Mouse (Mus musculus) brain, embryonic 14.5 days (tissue): Measurements from ENCODE around the gene Akr1b8. TPM values are rescaled to one million over a fixed set of nuclear protein-coding genes. Genes with fewer than 3 reads are reported as not detected.
"Not testable (repeated sequence)": the region's sequence is repeated elsewhere in the genome, so short reads cannot be mapped to it uniquely, and the experiment has no call there.

Experiments
- DNase-seq: peaks from one replicate; pipeline ENCODE4 v3.0.0-alpha.2; 2011; ENCODE audit warnings: low read depth
- CTCF ChIP-seq: fragments of 200-500 bp; IDR thresholded peaks from 2 replicates; pipeline ENCODE4 v1.5.1; 2012; ENCODE audit warnings: inconsistent platforms, mild to moderate bottlenecking, moderate library complexity, borderline replicate concordance; ENCODE audit not compliant: insufficient read depth, insufficient read length; ENCODE audit errors: extremely low read depth
- POLR2A ChIP-seq: fragments of 200-500 bp; IDR thresholded peaks from 2 replicates; pipeline ENCODE4 v1.6.1; 2012; ENCODE audit warnings: mild to moderate bottlenecking, inconsistent platforms, borderline replicate concordance; ENCODE audit not compliant: poor library complexity, insufficient read depth, insufficient read length, severe bottlenecking; ENCODE audit errors: extremely low read depth
- polyA plus RNA-seq: library from polyadenylated mRNA; depleted of rRNA; stranded (reverse); fragments of >200 nt; gene quantifications from 2 replicates; pipeline ENCODE4 v1.2.3, GENCODE M21; 2012; rRNA removed

The Akr1b8 gene
- 3.1 and 3.9 TPM in 2 replicates for polyA plus RNA-seq

DNA sequence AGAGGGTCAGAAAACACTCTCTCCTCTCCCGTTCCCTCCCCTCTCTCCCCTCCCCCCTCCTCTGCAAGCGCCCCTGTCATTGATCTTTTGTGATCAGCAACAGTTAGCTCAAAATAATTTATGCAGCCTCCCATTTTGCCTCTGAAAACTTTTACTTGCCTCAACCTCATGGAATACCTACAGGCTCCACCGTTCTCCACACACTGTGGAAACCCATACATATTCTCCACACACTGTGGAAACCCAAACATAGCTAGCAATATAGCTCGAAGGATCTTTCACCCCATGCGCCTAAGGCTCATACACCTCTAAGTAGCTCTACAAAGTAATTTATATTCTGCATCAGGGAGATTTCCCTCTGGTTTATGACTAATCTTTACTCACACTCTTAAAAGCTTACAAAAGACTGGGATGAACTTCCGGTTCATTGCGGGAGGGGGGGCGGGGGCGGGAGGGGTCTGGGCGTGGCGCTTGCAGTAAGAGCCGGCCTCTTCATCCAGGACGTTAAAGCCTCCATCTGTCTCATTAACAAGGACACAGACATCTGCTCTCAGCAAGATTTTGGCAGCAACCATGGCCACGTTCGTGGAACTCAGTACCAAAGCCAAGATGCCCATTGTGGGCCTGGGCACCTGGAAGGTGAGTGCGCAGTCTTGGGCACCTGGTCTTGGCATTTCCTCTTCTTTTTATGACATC lies at the start of gene Akr1b8:
Gene Akr1b8, plus strand, starts transcription at position 462 of the 696 bp plus-strand sequence.
- DNase-seq: peak; percentile 77
- TF ChIP-seq CTCF: no peak
- TF ChIP-seq POLR2A: no peak

DNA sequence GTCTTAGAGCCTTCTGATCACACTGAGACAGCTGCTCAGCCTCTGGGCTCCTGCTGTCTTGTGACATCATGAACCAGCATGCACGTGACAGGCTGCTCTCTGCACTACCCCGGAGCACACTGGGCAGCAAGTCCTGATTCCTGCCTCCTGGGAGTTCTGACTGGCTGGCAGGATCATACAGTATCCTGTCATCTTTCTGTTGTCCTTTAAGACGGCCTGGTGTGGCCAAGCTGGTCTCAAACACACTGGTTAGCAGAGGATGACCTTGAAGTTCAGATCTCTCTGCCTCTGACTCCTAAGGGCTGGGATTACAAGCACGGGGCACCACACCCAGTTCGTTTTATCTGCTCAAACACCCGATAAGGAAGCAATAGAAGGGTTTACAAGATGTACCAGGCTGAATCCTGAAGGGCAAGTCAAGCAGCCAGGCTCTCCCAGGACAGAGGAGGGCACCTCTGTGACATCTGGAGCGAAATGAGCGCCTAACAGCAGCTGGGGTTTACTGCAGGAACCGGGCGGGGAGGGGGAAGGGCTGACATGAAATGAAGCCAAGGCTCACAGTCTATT lies 49.2 kb upstream of the Akr1b8 start:
- DNase-seq: peak; percentile 9

DNA sequence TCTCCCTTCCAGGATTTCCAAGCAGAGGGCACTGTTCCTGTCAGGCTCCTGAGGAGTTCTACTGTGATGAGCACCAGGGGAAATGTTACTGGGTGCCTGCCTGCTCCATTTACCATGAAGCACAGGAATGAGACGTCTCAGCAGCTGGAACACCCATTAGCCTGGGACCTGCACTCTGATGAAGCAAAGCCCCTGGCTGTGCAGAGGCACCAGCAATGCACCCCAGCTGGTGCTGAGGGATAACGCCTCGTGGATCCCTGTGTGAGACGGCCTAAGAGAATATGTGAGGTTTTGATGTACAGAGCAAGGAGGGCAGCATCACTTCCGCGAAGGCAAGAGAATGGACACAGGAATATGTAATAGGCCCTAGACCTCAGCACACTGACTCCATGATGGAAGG lies 47.1 kb upstream of the Akr1b8 start:
- no peak for DNase-seq

More for the DNA sequence above, 49.2 kb upstream of the Akr1b8 start:
- TF ChIP-seq CTCF: no peak
- no peak for TF ChIP-seq POLR2A

GRCm38 (mm10) chr6:34309526-34309925 lies 44.4 kb upstream of the Akr1b8 start:
- no peak for DNase-seq
- no peak for TF ChIP-seq CTCF
- no peak for TF ChIP-seq POLR2A

More for the DNA sequence above, 47.1 kb upstream of the Akr1b8 start:
- TF ChIP-seq CTCF (no peak), POLR2A (no peak)

DNA sequence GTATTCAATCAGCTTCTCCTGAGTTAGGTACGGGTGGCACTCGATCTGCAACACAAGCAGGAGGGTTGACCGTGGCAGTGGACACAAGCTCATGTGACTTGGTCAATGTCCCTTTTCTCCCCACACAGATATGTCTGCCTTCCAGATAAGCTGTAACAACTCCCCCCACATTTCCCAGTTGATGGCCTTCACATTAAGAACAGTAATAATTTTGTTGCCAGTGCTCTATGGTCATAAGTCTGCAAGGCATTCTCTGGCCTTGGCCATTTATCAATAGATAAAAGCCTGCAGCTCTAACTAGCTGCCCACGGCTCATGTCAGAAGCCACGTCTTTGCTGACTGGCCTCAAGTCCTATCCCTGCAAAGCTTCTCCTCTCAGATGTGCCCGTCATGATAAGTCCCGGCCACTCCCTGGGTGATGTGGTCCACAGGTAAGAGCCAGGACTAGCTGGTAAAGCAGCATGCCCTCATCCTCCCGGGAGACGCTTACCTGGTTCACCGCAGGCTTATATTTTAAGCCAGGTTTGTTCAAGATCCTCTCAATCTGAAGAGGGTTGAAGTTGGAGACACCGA lies 43.8 kb upstream of the Akr1b8 start:
- TF ChIP-seq POLR2A: no peak
- TF ChIP-seq CTCF: no peak
- DNase-seq: no peak

DNA sequence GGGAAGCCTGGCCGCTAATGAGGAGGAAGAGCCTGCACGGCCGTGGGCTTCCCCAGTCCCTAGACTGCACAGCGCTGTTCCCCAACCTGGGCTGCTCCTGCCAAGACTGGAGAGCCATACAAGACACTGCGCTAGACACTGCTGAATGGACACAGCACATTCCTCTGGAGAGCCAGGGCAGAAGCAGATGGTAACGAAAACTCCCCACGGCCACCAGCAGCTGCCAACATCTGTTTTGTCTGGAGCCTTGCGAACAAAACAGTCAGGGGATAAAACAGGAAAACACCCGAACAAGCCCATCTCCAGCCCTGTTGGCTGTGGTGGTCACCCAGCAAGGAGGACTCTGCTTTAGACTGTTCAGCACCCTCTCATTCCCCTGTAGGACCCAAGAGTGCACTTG lies 40.5 kb upstream of the Akr1b8 start:
- DNase-seq: no peak
- TF ChIP-seq POLR2A (no peak), CTCF (no peak)

DNA sequence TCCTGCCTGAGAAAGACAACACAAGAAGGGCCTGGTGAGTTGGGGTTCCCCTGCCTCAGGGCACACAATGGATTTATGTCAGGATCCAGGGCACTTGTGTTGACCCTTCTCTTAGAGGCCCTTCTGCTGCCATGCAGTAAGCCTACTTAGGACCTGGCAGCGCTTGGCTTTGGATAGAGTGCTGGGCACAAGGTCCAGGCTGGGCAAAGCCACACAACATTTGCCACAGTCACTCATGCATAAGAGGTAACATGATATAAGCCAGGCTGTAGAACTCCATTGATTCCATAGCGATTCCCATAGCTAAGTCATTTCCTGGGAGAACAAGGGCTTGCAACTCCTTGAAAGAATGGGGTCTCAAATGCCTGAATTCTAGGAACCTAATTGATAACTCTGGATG lies 40.0 kb upstream of the Akr1b8 start:
- DNase-seq: no peak
- TF ChIP-seq CTCF (no peak), POLR2A (no peak)

GRCm38 (mm10) chr6:34316854-34317771 lies 36.8 kb upstream of the Akr1b8 start, which contains the start of gene Akr1b3:
TSS of gene Akr1b3 (minus strand) at chr6:34317478.
- DNase-seq: peak; percentile 98

GRCm38 (mm10) chr6:34318172-34318571 lies 35.7 kb upstream of the Akr1b8 start:
- TF ChIP-seq POLR2A (no peak), CTCF (no peak)
- no peak for DNase-seq

More at GRCm38 (mm10) chr6:34316854-34317771, 36.8 kb upstream of the Akr1b8 start, which contains the start of gene Akr1b3:
- TF ChIP-seq CTCF (peak; percentile 49; the same call in 1 of the 2 replicates), POLR2A (peak; percentile 32; the same call in 1 of the 2 replicates)

DNA sequence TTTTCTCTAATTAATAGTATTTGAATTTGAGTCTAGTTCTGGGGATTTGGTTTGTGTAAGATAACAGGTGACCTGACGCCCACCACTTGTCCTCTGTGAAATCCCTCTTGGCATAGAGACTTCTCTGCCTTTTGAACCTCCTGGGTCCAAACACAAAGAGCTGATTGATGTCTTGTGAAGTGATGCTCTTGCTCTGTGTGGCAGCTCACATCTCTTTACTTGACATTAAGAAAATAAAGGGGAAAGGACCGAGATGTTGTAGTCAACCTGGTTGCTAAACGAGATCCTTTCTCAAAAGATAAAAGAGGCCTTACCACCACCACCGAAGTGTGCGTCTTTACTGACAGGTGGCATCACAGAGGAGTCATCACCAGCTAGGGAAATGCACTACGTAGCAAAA lies 35.3 kb upstream of the Akr1b8 start:
- no peak for DNase-seq
- TF ChIP-seq CTCF (no peak), POLR2A (no peak)

DNA sequence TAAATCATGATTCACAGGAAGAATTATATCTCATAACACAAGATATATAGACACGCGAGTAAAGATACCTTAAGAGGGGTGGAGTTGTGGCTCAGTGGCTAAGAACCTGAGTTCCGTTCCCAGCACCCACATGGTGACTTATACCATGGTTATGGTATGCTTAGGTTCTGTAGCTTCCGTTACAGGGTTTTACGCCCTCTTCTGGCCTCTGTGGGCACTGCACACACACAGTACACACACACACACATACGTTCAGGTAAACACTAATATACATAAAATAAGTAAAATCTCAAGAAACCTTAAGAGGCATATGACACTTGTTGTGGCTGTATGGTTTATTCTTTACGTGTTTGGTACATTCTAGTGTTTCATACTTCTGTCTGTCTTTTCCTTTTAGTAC lies 31.8 kb upstream of the Akr1b8 start:
- no peak for DNase-seq

DNA sequence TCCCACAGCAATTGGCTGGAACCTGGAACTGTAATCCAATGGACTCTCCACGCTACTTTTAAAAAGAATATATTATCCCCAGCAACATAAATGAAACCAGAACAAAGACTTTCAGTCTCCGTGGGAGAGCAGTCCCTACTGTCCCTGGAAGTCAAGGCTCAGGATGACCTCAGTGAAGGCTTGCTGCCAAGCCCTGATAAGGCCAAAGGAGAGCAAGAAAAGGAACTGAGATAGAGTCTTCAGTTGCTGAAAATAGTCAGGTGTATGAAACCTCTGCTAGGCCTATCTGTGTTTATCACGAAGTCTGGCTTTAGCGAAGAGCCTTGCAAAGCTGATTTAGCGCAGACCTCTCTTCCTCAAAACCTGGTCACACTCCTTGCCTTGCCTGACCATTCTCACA lies 22.5 kb upstream of the Akr1b8 start:
- TF ChIP-seq POLR2A (no peak), CTCF (no peak)
- no peak for DNase-seq

More for the DNA sequence above, 31.8 kb upstream of the Akr1b8 start:
- TF ChIP-seq CTCF: no peak
- no peak for TF ChIP-seq POLR2A

- not testable (repeated sequence) for DNase-seq
Measured at GRCm38 (mm10) chr6:34331804-34332203, 22.1 kb upstream of the Akr1b8 start.
